Mouse (Mus musculus) brain, embryonic 14.5 days (tissue): Measurements from ENCODE around the gene Sipa1l3. TPM values are rescaled to one million over a fixed set of nuclear protein-coding genes. Genes with fewer than 3 reads are reported as not detected.
A peak's percentile ranks its signal among the peaks of the same experiment; 100 is the strongest.

ENCODE experiments used
- DNase-seq: peaks from one replicate; pipeline ENCODE4 v3.0.0-alpha.2; 2011; ENCODE audit warnings: low read depth
- CTCF ChIP-seq: fragments of 200-500 bp; IDR thresholded peaks from 2 replicates; pipeline ENCODE4 v1.5.1; 2012; ENCODE audit warnings: inconsistent platforms, mild to moderate bottlenecking, moderate library complexity, borderline replicate concordance; ENCODE audit not compliant: insufficient read depth, insufficient read length; ENCODE audit errors: extremely low read depth
- POLR2A ChIP-seq: fragments of 200-500 bp; IDR thresholded peaks from 2 replicates; pipeline ENCODE4 v1.6.1; 2012; ENCODE audit warnings: mild to moderate bottlenecking, inconsistent platforms, borderline replicate concordance; ENCODE audit not compliant: poor library complexity, insufficient read depth, insufficient read length, severe bottlenecking; ENCODE audit errors: extremely low read depth
- polyA plus RNA-seq: library from polyadenylated mRNA; depleted of rRNA; stranded (reverse); fragments of >200 nt; gene quantifications from 2 replicates; pipeline ENCODE4 v1.2.3, GENCODE M21; 2012

Gene Sipa1l3
- polyA plus RNA-seq, 1 experiment = 49.4 TPM

GRCm38 (mm10) chr7:29289856-29290255, 228.6 kb downstream of the Sipa1l3 start:
- no peak for DNase-seq
- TF ChIP-seq CTCF (no peak), POLR2A (no peak)

- peak; percentile 63 for DNase-seq
- TF ChIP-seq CTCF (peak; percentile 88), POLR2A (no peak)
These were observed 229.4 kb downstream of the Sipa1l3 start, which contains the start of gene Ppp1r14a for GRCm38 (mm10) chr7:29288942-29289638. Ppp1r14a (plus strand) TSS chr7:29289308.

GRCm38 (mm10) chr7:29288079-29288478, 230.4 kb downstream of the Sipa1l3 start:
- TF ChIP-seq CTCF (no peak), POLR2A (no peak)
- DNase-seq = no peak

- no peak for DNase-seq
- no peak for TF ChIP-seq POLR2A
- TF ChIP-seq CTCF = no peak
These were observed 231.0 kb downstream of the Sipa1l3 start for GRCm38 (mm10) chr7:29287481-29287880.

- DNase-seq = no peak
- TF ChIP-seq POLR2A (no peak), CTCF (no peak)
These were observed 233.9 kb downstream of the Sipa1l3 start for GRCm38 (mm10) chr7:29284523-29284922.

- DNase-seq = no peak
- no peak for TF ChIP-seq POLR2A
- no peak for TF ChIP-seq CTCF
These were observed 234.6 kb downstream of the Sipa1l3 start for GRCm38 (mm10) chr7:29283876-29284275.

GRCm38 (mm10) chr7:29282074-29282554, 236.3 kb downstream of the Sipa1l3 start:
- DNase-seq = no peak
- TF ChIP-seq POLR2A (no peak), CTCF (no peak)

GRCm38 (mm10) chr7:29281201-29282073, 237.0 kb downstream of the Sipa1l3 start, which contains the start of gene Spint2:
Spint2 (minus strand) TSS chr7:29281912.
- 0 out of 2 replicates have a peak, but pooled peaks have one; percentile 1 for TF ChIP-seq CTCF
- 0 out of 2 replicates have a peak, but pooled peaks have one; percentile 26 for TF ChIP-seq POLR2A
- peak; percentile 71 for DNase-seq

- TF ChIP-seq POLR2A (no peak), CTCF (no peak)
- DNase-seq = no peak
These were observed 237.6 kb downstream of the Sipa1l3 start for GRCm38 (mm10) chr7:29280801-29281200.

GRCm38 (mm10) chr7:29279924-29280323, 238.5 kb downstream of the Sipa1l3 start:
- DNase-seq = no peak
- TF ChIP-seq CTCF = no peak
- TF ChIP-seq POLR2A = no peak

- TF ChIP-seq CTCF = no peak
- no peak for TF ChIP-seq POLR2A
These were observed 239.2 kb downstream of the Sipa1l3 start for GRCm38 (mm10) chr7:29279261-29279660.

GRCm38 (mm10) chr7:29277510-29277909, 240.9 kb downstream of the Sipa1l3 start:
- TF ChIP-seq CTCF (no peak), POLR2A (no peak)
- no peak for DNase-seq

More at GRCm38 (mm10) chr7:29279261-29279660, 239.2 kb downstream of the Sipa1l3 start:
- DNase-seq = no peak
